Comparison of ENCODE assay signal across 30 mouse cellular contexts in genomic region chr16:55938761-55939160, GRCm38 (mm10).
"Had no signal": no experiment of that assay in that cellular context is flagged by ENCODE, and none has a peak within 500 bp of the region (broad histone marks: within the 10 kb centered on the region; RNA-seq: fewer than 3 reads in every experiment).

No protein-coding gene starts in this region.

- H3K9me3 ChIP-seq: limb, embryonic 10.5 days; limb, embryonic 12.5 days; limb, embryonic 13.5 days; limb, embryonic 15.5 days; liver, embryonic 12.5 days; liver, embryonic 13.5 days; liver, embryonic 15.5 days; lung, embryonic 15.5 days; megakaryocyte, embryonic 14.5 days; midbrain, embryonic 10.5 days; midbrain, embryonic 12.5 days; midbrain, embryonic 13.5 days; midbrain, embryonic 15.5 days had no signal

- H3K4me2 ChIP-seq: limb, embryonic 12.5 days; limb, embryonic 13.5 days; limb, embryonic 15.5 days; liver, embryonic 11.5 days; liver, embryonic 12.5 days; liver, embryonic 13.5 days; liver, embryonic 15.5 days; lung, embryonic 14.5 days; lung, embryonic 15.5 days; midbrain, embryonic 12.5 days; midbrain, embryonic 13.5 days; midbrain, embryonic 15.5 days had no signal

- H3K27ac ChIP-seq: left cerebral cortex, adult 2 months; limb, embryonic 10.5 days; limb, embryonic 12.5 days; limb, embryonic 13.5 days; limb, embryonic 15.5 days; liver, embryonic 12.5 days; liver, embryonic 13.5 days; liver, embryonic 14.5 days; liver, embryonic 15.5 days; lung, embryonic 15.5 days; macrophage; midbrain, embryonic 10.5 days; midbrain, embryonic 12.5 days; midbrain, embryonic 13.5 days; midbrain, embryonic 15.5 days had no signal

- DNase-seq: left cerebral cortex, postnatal 4 days; liver; liver, embryonic 13.5 days; liver, postnatal 0 days; lung, adult 18-20 months; lung, adult 2 months; lung, embryonic 14.5 days; lung, postnatal 10 days; lung, postnatal 14 days; lung, postnatal 36 days; lung, postnatal 4 days had no signal

- ATAC-seq: liver, embryonic 12.5 days; liver, postnatal 0 days; lung, postnatal 0 days; midbrain, embryonic 13.5 days; midbrain, embryonic 15.5 days; midbrain, embryonic 16.5 days had no signal

- H3K36me3 ChIP-seq: limb, embryonic 10.5 days; limb, embryonic 12.5 days; limb, embryonic 13.5 days; limb, embryonic 15.5 days; liver, embryonic 12.5 days; liver, embryonic 13.5 days; liver, embryonic 15.5 days; lung, embryonic 15.5 days; midbrain, embryonic 10.5 days; midbrain, embryonic 12.5 days; midbrain, embryonic 13.5 days; midbrain, embryonic 15.5 days had no signal

- H3K9ac ChIP-seq: limb, embryonic 12.5 days; limb, embryonic 13.5 days; limb, embryonic 15.5 days; liver, embryonic 12.5 days; liver, embryonic 13.5 days; liver, embryonic 14.5 days; liver, embryonic 15.5 days; liver, postnatal 0 days; lung, embryonic 14.5 days; lung, embryonic 15.5 days; midbrain, embryonic 12.5 days; midbrain, embryonic 13.5 days; midbrain, embryonic 15.5 days had no signal

- H3K27me3 ChIP-seq: limb, embryonic 12.5 days; limb, embryonic 13.5 days; limb, embryonic 15.5 days; liver, embryonic 12.5 days; liver, embryonic 13.5 days; liver, embryonic 15.5 days; lung, embryonic 15.5 days; megakaryocyte, embryonic 14.5 days; midbrain, embryonic 12.5 days; midbrain, embryonic 13.5 days; midbrain, embryonic 15.5 days had no signal

- H3K4me1 ChIP-seq: limb, embryonic 12.5 days; liver, embryonic 12.5 days; liver, embryonic 13.5 days; lung, embryonic 15.5 days; midbrain, embryonic 10.5 days; midbrain, embryonic 12.5 days; midbrain, embryonic 13.5 days had no signal

- H3K4me3 ChIP-seq: left cerebral cortex, adult 2 months; limb, embryonic 10.5 days; limb, embryonic 12.5 days; limb, embryonic 13.5 days; limb, embryonic 15.5 days; liver, embryonic 12.5 days; liver, embryonic 13.5 days; liver, embryonic 15.5 days; lung, embryonic 15.5 days; megakaryocyte, embryonic 14.5 days; midbrain, embryonic 10.5 days; midbrain, embryonic 12.5 days; midbrain, embryonic 13.5 days; midbrain, embryonic 15.5 days; myocyte had no signal
